In the genomic region with DNA sequence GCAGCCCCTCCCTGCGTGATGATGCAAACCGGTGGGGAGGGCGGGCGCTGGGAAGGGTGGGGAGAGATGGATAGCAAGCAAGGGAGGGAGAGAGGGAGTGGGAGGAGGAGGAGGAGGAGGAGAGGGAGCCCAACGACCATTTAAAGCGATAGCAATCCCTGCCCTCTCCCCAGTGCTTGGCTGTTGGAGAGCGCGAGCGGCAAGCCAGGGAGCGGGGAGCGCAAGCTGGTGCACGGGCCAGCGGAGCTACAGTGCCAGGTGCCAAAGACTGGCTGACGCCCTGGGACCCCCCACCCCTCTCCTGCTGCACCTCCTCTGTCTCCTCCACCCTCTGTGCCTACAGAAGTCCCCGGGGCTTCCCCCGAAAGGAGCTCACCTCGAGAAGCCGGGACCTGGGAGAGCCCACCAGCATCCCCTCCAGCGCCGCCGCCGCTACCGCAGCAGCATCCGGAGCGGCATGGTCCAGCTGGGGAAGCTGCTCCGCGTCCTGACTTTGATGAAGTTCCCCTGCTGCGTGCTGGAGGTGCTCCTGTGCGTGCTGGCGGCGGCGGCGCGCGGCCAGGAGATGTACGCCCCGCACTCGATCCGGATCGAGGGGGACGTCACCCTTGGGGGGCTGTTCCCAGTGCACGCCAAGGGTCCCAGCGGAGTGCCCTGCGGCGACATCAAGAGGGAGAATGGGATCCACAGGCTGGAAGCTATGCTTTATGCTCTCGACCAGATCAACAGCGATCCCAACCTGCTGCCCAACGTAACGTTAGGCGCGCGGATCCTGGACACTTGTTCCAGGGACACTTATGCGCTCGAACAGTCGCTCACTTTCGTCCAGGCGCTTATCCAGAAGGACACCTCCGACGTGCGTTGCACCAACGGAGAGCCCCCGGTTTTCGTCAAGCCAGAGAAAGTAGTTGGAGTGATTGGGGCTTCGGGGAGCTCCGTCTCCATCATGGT, we compare ENCODE assay signal across 9 mouse cellular contexts. TPM values are rescaled to one million over a fixed set of nuclear protein-coding genes. Genes with fewer than 3 reads are reported as not detected.
DNase-seq lines count a peak whose midpoint lies in the region; ATAC-seq and TF ChIP-seq lines count a peak whose summit lies in the region.
"Had no signal": no experiment of that assay in that cellular context is flagged by ENCODE, and none has a peak within 500 bp of the region (broad histone marks: within the 10 kb centered on the region; RNA-seq: fewer than 3 reads in every experiment).

Gene Grm7 (plus strand): TSS at position 171 of the 951 bp plus-strand sequence.

- H3K27ac ChIP-seq in cortical plate, adult 2 months (ENCODE audit: insufficient read depth, low read length) = peak within 1 kb of the TSS; percentile 82
- no peak within 1 kb of the TSS for H3K27ac ChIP-seq in heart, embryonic 13.5 days (replicated peaks)
- H3K27ac ChIP-seq in neural tube, embryonic 15.5 days (replicated peaks) = peak within 1 kb of the TSS; percentile 91

- H3K4me1 ChIP-seq in cortical plate, adult 2 months (ENCODE audit: control insufficient read depth, insufficient read depth, low read length) = no peaks in the 10 kb centered on the region
- 0 out of 2 replicates have a peak, but pooled peaks cover 12% of the 10 kb centered on the region for H3K4me1 ChIP-seq in heart, embryonic 13.5 days
- H3K4me1 ChIP-seq in neural tube, embryonic 15.5 days = peaks cover 24% of the 10 kb centered on the region

- WGBS in heart, embryonic 13.5 days = 1% methylated on average over 62 of the region's 65 CpGs
- under 1% methylated on average over 60 of the region's 65 CpGs for WGBS in neural tube, embryonic 15.5 days

- no peaks in the 10 kb centered on the region for H3K9me3 ChIP-seq in heart, embryonic 13.5 days
- H3K9me3 ChIP-seq in neural tube, embryonic 15.5 days (replicated peaks) = no peaks in the 10 kb centered on the region

- no peak for ATAC-seq in heart, embryonic 13.5 days (ENCODE audit: extremely low read depth, insufficient number of reproducible peaks, low FRiP score, low TSS enrichment)
- peak; percentile 91 for ATAC-seq in neural tube, embryonic 15.5 days (ENCODE audit: low FRiP score)

- H3K9ac ChIP-seq in heart, embryonic 13.5 days = peak within 1 kb of the TSS; percentile 33
- peak within 1 kb of the TSS; percentile 78 for H3K9ac ChIP-seq in neural tube, embryonic 15.5 days (replicated peaks)

- peak; percentile 97 for TF ChIP-seq POLR2A in cortical plate, adult 2 months (IDR thresholded peaks at IDR 0.05; ENCODE audit: extremely low read depth, insufficient read depth, low read length)

- no peaks in the 10 kb centered on the region for H3K36me3 ChIP-seq in heart, embryonic 13.5 days
- H3K36me3 ChIP-seq in neural tube, embryonic 15.5 days = no peaks in the 10 kb centered on the region

- DNase-seq in layer of hippocampus, adult 11-12 months (ENCODE audit: low spot score) = peak; percentile 59
- no peak for DNase-seq in layer of hippocampus, adult 9-10 months (ENCODE audit: low spot score)
- peak; percentile 50 to 62 for DNase-seq in left cerebral cortex, postnatal 10 days (ENCODE audit: extremely low spot score in 1 of 2, low spot score in 2 of 2)
- no peak for DNase-seq in thymus, postnatal 0 days (ENCODE audit: low spot score)
- no peak for DNase-seq in urinary bladder, postnatal 36 days (ENCODE audit: low spot score in 2 of 2)

- peak within 1 kb of the TSS; percentile 97 for H3K4me3 ChIP-seq in cortical plate, adult 2 months (ENCODE audit: insufficient read depth, low read length)
- H3K4me3 ChIP-seq in heart, embryonic 13.5 days = peak within 1 kb of the TSS; percentile 54
- peak within 1 kb of the TSS; percentile 81 for H3K4me3 ChIP-seq in neural tube, embryonic 15.5 days (replicated peaks)

- H3K4me2 ChIP-seq in heart, embryonic 13.5 days = peak within 1 kb of the TSS; percentile 78
- peak within 1 kb of the TSS; percentile 75 for H3K4me2 ChIP-seq in neural tube, embryonic 15.5 days

- H3K27me3 ChIP-seq in heart, embryonic 13.5 days (replicated peaks) = peaks cover 64% of the 10 kb centered on the region
- H3K27me3 ChIP-seq in neural tube, embryonic 15.5 days (replicated peaks) = 0 out of 2 replicates have a peak, but pooled peaks cover 3% of the 10 kb centered on the region

- intact Hi-C loops in left cerebral cortex, postnatal 10 days (cut with DNase I) = loop anchor here (10.0 kb wide), 1 partner anchor 1491 kb away; no protein-coding TSS in a partner anchor

- TF ChIP-seq CTCF in cortical plate, adult 2 months (IDR thresholded peaks at IDR 0.05; ENCODE audit: extremely low read depth, insufficient read depth, low read length) = no peak

RNA-seq across cellular contexts. Expression of gene Grm7, which starts in this region (rescaled TPM):
- polyA plus RNA-seq in cortical plate, adult 2 months (2012; rRNA removed) = 44.0 and 48.2 TPM in 2 replicates
- polyA plus RNA-seq in heart, embryonic 13.5 days (2015; fragmentation: Nextera tagmentation; extraction: Ambion mirVana) = 0.40 and 0.87 TPM in 2 replicates
- 10 to 100 TPM; 88.0 to 91.4 TPM for total RNA-seq in left cerebral cortex, postnatal 10 days (2021)
- 41.9 and 48.7 TPM in 2 replicates for polyA plus RNA-seq in neural tube, embryonic 15.5 days (2015; fragmentation: Nextera tagmentation; extraction: Ambion mirVana)
- polyA plus RNA-seq in thymus, postnatal 0 days (2015; fragmentation: Nextera tagmentation; extraction: Ambion mirVana) = 0.04 and 0.12 TPM in 2 replicates
- total RNA-seq: neutrophil, adult 5-6 weeks had no signal

Comparison
In these comparisons a context has a peak if more than half of its experiments do, and no peak if none do; other contexts are left out.
1. RNA of gene Grm7 (polyA plus RNA-seq): 41.9 to 48.7 TPM in neural tube, embryonic 15.5 days and 44.0 to 48.2 TPM in cortical plate, adult 2 months; 0.40 to 0.87 TPM in heart, embryonic 13.5 days and 0.04 to 0.12 TPM in thymus, postnatal 0 days; every median in the first group is over 10 times any median in the second.
2. DNase-seq: peak in layer of hippocampus, adult 11-12 months (single experiment) and left cerebral cortex, postnatal 10 days (2 of 2); none in layer of hippocampus, adult 9-10 months (single experiment), thymus, postnatal 0 days (single experiment) and urinary bladder, postnatal 36 days (0 of 2).
3. Peak in every context shown above with its lines, with median percentiles within 50 percentile points of each other: H3K4me3 ChIP-seq.